Mouse (Mus musculus): ENCODE measurements around the gene BC025446. TPM values are rescaled to one million over a fixed set of nuclear protein-coding genes. Genes with fewer than 3 reads are reported as not detected.
"Not testable (repeated sequence)": the region's sequence is repeated elsewhere in the genome, so short reads cannot be mapped to it uniquely, and the experiment has no call there.

The BC025446 gene
- not detected in 2 replicates for polyA plus RNA-seq (2012; ENCODE audit: insufficient read depth, insufficient read length, low replicate concordance, missing spikeins)

GRCm38 (mm10) chr15:75215778-75216691 lies at the start of gene BC025446:
Gene BC025446 (plus strand): TSS chr15:75216376.
- no peaks in the 10 kb centered on the region for H3K4me1 ChIP-seq (ENCODE audit: control insufficient read depth, insufficient read depth, low read length)
- no peak for TF ChIP-seq POLR2A (IDR thresholded peaks at IDR 0.05; ENCODE audit: insufficient read depth, low read depth, low read length)
- no peak for TF ChIP-seq CTCF (IDR thresholded peaks at IDR 0.05; ENCODE audit: insufficient read depth, low read depth, low read length)
- H3K4me3 ChIP-seq (ENCODE audit: insufficient read depth, low read depth, low read length), result no peak within 1 kb of the TSS
- WGBS, result 80% methylated on average over 7 of the region's 7 CpGs
- no peak within 1 kb of the TSS for H3K27ac ChIP-seq (ENCODE audit: insufficient read depth, low read depth, low read length)

- Histone ChIP-seq H3K27ac (ENCODE audit: insufficient read depth, low read depth, low read length) (no peak overlapping the region), H3K4me1 (ENCODE audit: control insufficient read depth, insufficient read depth, low read length) (no peaks in the 10 kb centered on the region), H3K4me3 (ENCODE audit: insufficient read depth, low read depth, low read length) (no peak overlapping the region)
- TF ChIP-seq CTCF (IDR thresholded peaks at IDR 0.05; ENCODE audit: insufficient read depth, low read depth, low read length) (no peak), POLR2A (IDR thresholded peaks at IDR 0.05; ENCODE audit: insufficient read depth, low read depth, low read length) (no peak)
- 64% methylated on average over 1 of the region's 1 CpGs for WGBS
These were observed 40.7 kb upstream of the BC025446 start for GRCm38 (mm10) chr15:75175506-75175905.

GRCm38 (mm10) chr15:75186291-75186690 lies 29.9 kb upstream of the BC025446 start:
- Histone ChIP-seq H3K27ac (ENCODE audit: insufficient read depth, low read depth, low read length) (no peak overlapping the region), H3K4me3 (ENCODE audit: insufficient read depth, low read depth, low read length) (no peak overlapping the region), H3K4me1 (ENCODE audit: control insufficient read depth, insufficient read depth, low read length) (no peaks in the 10 kb centered on the region)
- TF ChIP-seq POLR2A (IDR thresholded peaks at IDR 0.05; ENCODE audit: insufficient read depth, low read depth, low read length), result no peak
- no peak for TF ChIP-seq CTCF (IDR thresholded peaks at IDR 0.05; ENCODE audit: insufficient read depth, low read depth, low read length)
- WGBS, result 28% methylated on average over 2 of the region's 2 CpGs

GRCm38 (mm10) chr15:75189116-75189515 lies 27.1 kb upstream of the BC025446 start:
- WGBS, result 81% methylated on average over 2 of the region's 2 CpGs

GRCm38 (mm10) chr15:75190560-75190959 lies 25.6 kb upstream of the BC025446 start:
- H3K27ac ChIP-seq (ENCODE audit: insufficient read depth, low read depth, low read length); H3K4me1 ChIP-seq (ENCODE audit: control insufficient read depth, insufficient read depth, low read length); H3K4me3 ChIP-seq (ENCODE audit: insufficient read depth, low read depth, low read length): not testable (repeated sequence)
- 34% methylated on average over 2 of the region's 3 CpGs for WGBS

More at GRCm38 (mm10) chr15:75189116-75189515, 27.1 kb upstream of the BC025446 start:
- H3K27ac ChIP-seq (ENCODE audit: insufficient read depth, low read depth, low read length), result no peak overlapping the region
- no peaks in the 10 kb centered on the region for H3K4me1 ChIP-seq (ENCODE audit: control insufficient read depth, insufficient read depth, low read length)
- H3K4me3 ChIP-seq (ENCODE audit: insufficient read depth, low read depth, low read length), result no peak overlapping the region
- TF ChIP-seq CTCF (IDR thresholded peaks at IDR 0.05; ENCODE audit: insufficient read depth, low read depth, low read length), result no peak
- no peak for TF ChIP-seq POLR2A (IDR thresholded peaks at IDR 0.05; ENCODE audit: insufficient read depth, low read depth, low read length)

GRCm38 (mm10) chr15:75216831-75217230 lies 655 bp downstream of the BC025446 start:
- peaks cover under 1% of the 10 kb centered on the region for H3K4me1 ChIP-seq (ENCODE audit: control insufficient read depth, insufficient read depth, low read length)
- H3K4me3 ChIP-seq (ENCODE audit: insufficient read depth, low read depth, low read length), result no peak overlapping the region
- no peak overlapping the region for H3K27ac ChIP-seq (ENCODE audit: insufficient read depth, low read depth, low read length)
- 57% methylated on average over 1 of the region's 1 CpGs for WGBS
- TF ChIP-seq CTCF (IDR thresholded peaks at IDR 0.05; ENCODE audit: insufficient read depth, low read depth, low read length) (no peak), POLR2A (IDR thresholded peaks at IDR 0.05; ENCODE audit: insufficient read depth, low read depth, low read length) (no peak)

GRCm38 (mm10) chr15:75221942-75222341 lies 5.8 kb downstream of the BC025446 start:
- H3K27ac ChIP-seq (ENCODE audit: insufficient read depth, low read depth, low read length), result no peak overlapping the region
- no peak overlapping the region for H3K4me3 ChIP-seq (ENCODE audit: insufficient read depth, low read depth, low read length)
- TF ChIP-seq POLR2A (IDR thresholded peaks at IDR 0.05; ENCODE audit: insufficient read depth, low read depth, low read length), result no peak
- TF ChIP-seq CTCF (IDR thresholded peaks at IDR 0.05; ENCODE audit: insufficient read depth, low read depth, low read length), result no peak
- H3K4me1 ChIP-seq (ENCODE audit: control insufficient read depth, insufficient read depth, low read length), result peaks cover 3% of the 10 kb centered on the region

GRCm38 (mm10) chr15:75237736-75238288 lies 21.6 kb downstream of the BC025446 start:
- Histone ChIP-seq H3K4me3 (ENCODE audit: insufficient read depth, low read depth, low read length) (no peak overlapping the region), H3K4me1 (ENCODE audit: control insufficient read depth, insufficient read depth, low read length) (no peaks in the 10 kb centered on the region), H3K27ac (ENCODE audit: insufficient read depth, low read depth, low read length) (no peak overlapping the region)
- TF ChIP-seq POLR2A (IDR thresholded peaks at IDR 0.05; ENCODE audit: insufficient read depth, low read depth, low read length) (no peak), CTCF (IDR thresholded peaks at IDR 0.05; ENCODE audit: insufficient read depth, low read depth, low read length) (no peak)
- WGBS, result 87% methylated on average over 3 of the region's 3 CpGs

- no peak overlapping the region for H3K4me3 ChIP-seq (ENCODE audit: insufficient read depth, low read depth, low read length)
- TF ChIP-seq POLR2A (IDR thresholded peaks at IDR 0.05; ENCODE audit: insufficient read depth, low read depth, low read length) (no peak), CTCF (IDR thresholded peaks at IDR 0.05; ENCODE audit: insufficient read depth, low read depth, low read length) (no peak)
- H3K4me1 ChIP-seq (ENCODE audit: control insufficient read depth, insufficient read depth, low read length), result no peaks in the 10 kb centered on the region
- WGBS, result 84% methylated on average over 2 of the region's 2 CpGs
- H3K27ac ChIP-seq (ENCODE audit: insufficient read depth, low read depth, low read length), result no peak overlapping the region
These were observed 24.4 kb downstream of the BC025446 start for GRCm38 (mm10) chr15:75240558-75240957.

Data from olfactory bulb, adult 2 months (tissue).